Mouse (Mus musculus) gastrocnemius, adult 18-20 months (tissue): ENCODE measurements around the gene Pitpnc1. TPM values are rescaled to one million over a fixed set of nuclear protein-coding genes. Genes with fewer than 3 reads are reported as not detected.

Source experiments
- DNase-seq: peaks from one replicate; pipeline ENCODE4 v3.0.0; 2021; ENCODE audit warnings: low spot score
- total RNA-seq, 2 experiments: library from RNA; stranded (reverse); gene quantifications; 2 replicates each; pipeline ENCODE4 v1.2.3; 2021

Pitpnc1 gene
- total RNA-seq, 2 experiments from 2014 or later: 73.8 to 93.7 TPM

DNA sequence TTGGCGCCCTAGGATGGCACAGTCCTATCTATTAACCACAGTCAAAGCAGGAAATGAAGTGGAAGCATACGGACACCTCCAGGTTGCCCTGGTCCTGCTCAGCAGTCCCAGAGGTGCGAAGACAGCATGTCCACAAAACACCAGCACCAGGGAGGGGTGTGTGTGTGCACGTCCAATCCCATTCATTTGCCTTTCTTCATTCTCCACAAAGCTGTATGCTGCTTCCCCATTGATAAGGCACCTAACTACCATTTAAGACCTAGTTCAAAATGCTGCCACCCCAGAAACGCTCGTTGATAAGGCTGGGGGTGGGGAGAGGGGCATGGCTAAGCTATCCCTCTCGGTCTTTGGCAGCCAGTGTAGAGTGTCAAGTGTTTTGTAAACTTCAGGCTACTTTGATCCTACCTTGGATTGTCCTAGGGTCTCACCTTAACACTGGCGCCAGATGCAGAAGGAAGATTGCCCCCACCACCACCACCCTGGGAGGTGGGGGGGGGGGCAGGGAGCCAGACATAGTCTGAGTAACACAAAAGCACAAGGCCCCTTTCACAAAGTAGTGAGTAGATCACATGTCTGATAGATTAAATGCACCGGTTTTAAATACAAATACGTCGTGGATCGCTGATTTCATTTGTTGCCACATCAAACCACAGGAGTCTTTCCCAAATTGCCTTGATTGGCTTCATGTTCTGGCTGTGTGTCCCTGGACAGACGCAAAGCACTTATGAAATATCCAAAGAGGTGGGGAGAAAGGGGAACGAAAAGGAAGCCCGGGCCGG, 2.1 kb downstream of the Pitpnc1 start:
- no peak for DNase-seq

DNA sequence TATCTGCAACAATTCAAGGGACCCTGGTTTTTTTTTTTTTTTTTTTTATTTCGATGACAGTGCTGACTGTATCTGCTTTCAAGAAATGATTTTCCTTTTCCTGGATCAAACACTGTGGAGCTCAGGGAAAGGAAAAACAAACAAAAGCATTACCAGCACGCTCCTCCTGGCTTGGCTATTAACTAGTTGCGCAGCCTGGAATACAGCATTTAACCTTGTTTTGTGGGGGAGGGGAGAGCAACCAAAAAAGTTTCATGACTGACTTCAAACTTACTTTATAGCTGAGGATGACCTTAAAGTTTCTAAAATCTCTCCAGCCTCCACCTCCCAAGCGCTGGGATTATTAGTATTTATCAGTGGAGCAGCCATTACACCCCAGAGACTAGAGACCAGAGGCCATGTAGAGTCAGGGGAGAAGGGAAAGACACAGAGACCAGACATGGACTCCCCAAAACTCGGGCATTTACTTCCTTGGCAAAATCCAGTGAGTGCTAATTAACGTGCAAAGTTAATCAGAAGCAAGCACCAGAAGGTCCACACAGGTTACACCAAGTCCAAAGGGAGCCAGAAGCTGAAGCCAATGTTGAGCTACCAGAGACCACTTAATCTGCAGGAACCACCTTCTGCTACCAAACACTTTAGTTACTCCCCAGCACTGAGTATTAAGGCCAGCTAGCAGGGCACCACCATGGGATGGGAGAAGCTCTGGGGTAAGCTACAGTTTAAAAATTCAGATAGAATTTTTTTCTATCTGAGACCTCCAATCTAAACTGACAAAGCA, 3.7 kb downstream of the Pitpnc1 start:
- no peak for DNase-seq

GRCm38 (mm10) chr11:107465969-107466368, 4.5 kb downstream of the Pitpnc1 start:
- no peak for DNase-seq

- DNase-seq: no peak
Measured at GRCm38 (mm10) chr11:107465041-107465440, 5.5 kb downstream of the Pitpnc1 start.

GRCm38 (mm10) chr11:107464141-107464540, 6.4 kb downstream of the Pitpnc1 start:
- no peak for DNase-seq

- DNase-seq: no peak
Measured at GRCm38 (mm10) chr11:107463251-107463681, 7.2 kb downstream of the Pitpnc1 start.

DNA sequence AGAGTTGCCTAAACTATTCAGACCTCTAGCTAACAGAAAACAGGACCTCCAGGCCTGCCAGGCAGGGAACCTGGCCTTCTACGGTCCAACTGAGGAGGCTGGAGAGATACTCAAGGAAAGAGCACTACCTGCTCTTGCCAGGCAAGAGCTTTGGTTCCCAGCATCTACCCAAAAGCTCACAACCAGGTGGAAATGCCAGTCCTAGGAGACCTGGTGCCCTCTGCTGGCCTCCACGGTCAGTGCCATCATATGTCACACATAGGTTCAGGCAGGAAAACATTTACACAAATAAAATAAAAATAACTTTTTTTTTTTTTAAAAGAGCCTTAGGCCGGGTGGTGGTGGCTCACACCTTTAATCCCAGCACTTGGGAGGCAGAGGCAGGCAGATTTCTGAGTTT, 8.0 kb downstream of the Pitpnc1 start:
- no peak for DNase-seq

DNA sequence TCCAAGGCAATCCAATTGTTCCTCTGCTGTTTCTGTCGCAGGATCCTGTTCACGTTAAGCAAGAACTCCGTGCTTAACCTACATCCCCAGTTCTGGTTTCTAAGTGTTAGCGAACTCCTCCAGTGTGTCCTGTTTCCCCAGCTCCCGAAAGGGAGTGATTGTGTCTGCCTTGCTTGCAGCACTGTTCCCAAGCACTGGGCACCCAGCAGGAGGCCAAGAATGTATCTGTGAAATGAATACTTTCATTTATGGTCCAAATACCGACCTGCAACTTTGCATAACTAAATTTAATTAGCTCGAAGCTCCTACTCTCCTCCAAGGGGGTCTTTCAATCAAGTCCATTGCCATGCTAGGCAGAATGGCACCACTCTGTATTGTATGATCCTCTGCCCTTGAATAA, 10.7 kb downstream of the Pitpnc1 start:
- DNase-seq: no peak

GRCm38 (mm10) chr11:107458986-107459385, 11.5 kb downstream of the Pitpnc1 start:
- DNase-seq: no peak

DNA sequence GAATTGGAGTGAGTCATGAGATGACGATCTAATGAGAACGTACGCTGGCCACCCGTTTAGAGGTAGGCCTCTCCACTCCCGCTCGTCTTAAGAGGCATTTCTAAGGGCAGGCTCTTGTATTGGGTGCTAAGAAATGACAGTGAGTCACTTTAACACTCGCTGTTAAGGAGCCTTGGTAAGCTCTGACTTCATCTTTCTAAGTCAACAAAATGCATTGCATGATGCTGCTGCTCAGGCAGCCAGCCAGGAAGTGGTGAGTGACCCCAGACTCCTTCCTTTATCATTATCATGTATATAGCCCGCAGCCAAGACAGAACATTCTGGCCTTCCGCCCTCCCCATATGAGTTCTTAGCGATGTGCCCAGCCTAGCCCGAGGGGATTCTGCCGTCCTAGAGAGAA, 12.2 kb downstream of the Pitpnc1 start:
- DNase-seq: no peak

DNA sequence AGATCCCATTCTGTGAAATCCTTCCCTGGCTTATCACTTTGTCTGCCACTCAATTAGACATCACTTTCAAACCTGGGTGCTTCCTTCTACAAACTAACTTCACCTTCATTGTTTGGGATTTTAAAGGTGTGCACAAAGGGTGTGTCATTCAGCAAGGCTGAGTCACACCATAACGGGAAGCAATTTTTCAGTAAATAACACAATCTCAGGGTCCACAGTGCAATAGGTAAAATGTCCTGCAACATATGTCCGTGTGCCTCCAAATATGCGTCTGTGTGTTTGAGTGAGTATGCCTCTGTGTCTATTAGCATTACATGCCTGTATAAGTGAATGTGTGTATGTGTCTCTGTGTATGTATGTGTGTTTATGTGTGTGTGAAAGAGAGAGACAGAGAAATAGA, 13.2 kb downstream of the Pitpnc1 start:
- DNase-seq: no peak

GRCm38 (mm10) chr11:107454546-107455462, 15.7 kb downstream of the Pitpnc1 start:
- DNase-seq: no peak

DNA sequence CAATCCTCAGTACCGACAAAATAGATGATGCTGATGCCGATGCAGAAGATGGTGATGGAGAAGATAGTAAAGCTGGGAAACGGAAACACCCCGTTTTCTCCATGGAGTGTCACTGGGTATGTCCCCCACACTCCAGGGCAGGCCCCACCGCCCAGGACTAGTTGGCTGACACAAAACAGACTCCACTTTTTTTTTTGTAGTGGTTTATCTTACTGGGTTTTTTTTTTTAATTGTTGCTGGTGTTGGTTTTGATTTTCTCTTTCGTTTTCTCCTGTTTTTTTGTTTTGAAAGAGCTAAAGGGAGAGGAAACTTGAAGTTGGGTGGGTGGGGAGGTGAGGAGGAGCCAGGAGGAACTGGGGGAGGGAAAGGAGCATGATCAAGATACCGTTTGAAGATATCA, 18.4 kb downstream of the Pitpnc1 start:
- no peak for DNase-seq

DNA sequence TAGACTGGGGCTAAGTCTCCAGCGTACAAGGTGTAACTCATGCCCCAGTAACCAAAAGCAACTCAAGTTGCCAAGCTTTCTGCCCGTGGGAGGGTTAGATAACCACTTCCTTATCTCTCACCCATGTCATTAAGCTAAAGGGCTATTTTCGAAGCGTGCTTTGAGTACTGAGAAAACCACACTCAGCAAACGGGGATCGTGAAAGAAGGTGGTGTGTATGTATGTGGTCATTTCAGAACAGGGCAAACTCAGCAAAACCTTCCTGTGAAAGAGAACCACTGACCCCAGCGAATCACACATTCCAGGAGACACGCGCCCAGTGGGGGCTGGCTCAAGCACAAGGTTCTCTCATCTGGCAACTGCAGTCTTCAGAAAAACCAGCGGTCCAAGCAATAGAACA, 19.4 kb downstream of the Pitpnc1 start:
- DNase-seq: no peak

DNA sequence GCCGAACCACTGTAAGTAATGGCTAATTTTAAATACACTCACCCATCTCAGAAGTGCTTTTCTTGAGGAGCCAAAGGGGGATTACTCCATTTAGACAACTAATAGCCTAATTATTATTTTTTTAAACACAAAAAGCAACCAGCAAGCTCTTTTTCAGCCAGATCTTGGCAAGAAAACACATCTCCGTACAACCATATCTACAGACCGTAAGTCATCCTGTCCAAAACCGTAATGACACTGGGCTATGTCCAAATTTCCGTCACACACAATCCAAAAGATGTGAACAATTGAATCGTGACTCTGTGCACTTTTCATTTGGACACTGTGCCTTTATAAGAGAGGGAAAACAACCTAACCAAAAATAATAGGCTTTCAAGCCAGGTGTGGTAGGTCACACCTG, 20.4 kb downstream of the Pitpnc1 start:
- DNase-seq: no peak

DNA sequence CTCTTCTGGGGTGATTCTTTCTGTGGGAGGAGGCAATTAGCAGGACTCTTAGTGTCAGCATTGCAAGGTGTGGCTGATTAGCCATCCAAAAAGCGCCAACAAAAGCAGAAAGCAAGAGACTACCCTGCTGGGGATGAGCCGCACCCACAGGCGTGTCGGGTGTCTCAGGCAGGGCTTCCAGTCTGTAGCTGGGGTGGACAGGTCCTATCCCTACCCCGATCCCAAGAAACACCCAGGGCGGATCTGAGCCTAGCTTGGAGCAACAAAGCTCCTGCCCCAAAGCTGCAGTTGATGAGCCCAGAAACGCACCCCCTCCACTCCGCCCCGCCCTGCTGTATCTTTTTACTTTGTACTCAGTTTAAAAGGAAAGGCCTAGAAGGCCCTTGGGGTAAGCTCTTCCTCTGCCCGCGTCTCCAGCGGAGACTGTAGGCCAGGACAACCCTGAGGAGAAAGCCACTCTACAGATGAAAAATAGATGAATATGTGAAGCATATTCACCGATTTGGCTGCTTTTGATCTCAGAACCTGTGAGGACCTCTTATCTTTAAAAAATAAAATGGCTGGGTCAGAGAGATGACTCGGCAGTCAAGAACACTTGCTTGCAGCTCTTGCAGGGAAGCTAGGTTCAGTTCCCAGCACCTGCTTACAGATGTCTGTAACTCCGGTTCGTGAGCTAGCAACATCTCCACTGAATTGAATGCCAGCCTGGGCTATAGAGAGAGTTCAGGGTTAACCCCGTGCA, 21.2 kb downstream of the Pitpnc1 start:
- no peak for DNase-seq

GRCm38 (mm10) chr11:107447915-107448314, 22.6 kb downstream of the Pitpnc1 start:
- DNase-seq: no peak

DNA sequence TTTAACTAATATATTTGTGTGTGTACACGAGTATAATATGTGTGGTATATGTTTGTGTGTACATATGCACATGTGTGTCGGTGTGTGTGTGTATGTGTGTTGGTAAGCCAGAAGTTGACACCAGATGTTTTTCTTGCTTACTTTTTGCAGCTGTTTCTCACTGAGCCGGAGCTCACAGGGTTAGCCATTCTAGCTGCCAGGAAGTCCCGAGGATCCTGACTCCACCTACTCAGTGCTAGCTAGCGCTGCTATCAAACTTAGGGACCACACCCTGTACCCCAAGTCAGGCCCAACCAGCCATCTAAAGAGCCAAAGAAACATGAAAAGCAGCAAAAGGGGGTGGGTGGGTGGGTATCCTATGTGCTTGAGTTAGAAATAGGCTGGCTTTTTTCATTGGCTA, 23.1 kb downstream of the Pitpnc1 start:
- DNase-seq: no peak

DNA sequence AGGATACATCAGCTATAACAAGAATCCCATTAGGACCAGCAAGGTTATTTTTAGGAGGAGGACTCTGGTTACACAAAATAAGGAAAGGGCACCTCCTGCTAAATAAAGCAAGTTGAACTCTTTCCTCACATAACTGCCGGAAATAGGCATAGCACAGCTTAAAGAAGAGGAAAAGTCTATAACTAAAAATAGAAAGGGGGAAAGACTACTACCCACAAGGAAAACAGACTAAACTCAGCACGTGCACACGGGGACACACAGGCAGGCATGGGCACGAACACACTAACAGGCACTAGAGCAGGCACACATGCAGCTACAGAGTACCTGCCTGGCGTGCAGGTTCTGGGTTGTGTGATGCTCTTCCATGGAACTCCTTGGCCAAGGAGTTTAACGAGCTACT, 23.8 kb downstream of the Pitpnc1 start:
- no peak for DNase-seq

- DNase-seq: no peak
Measured at GRCm38 (mm10) chr11:107445683-107446082, 24.8 kb downstream of the Pitpnc1 start.
